Mouse (Mus musculus): ENCODE measurements around the gene Gas8. TPM values are rescaled to one million over a fixed set of nuclear protein-coding genes. Genes with fewer than 3 reads are reported as not detected.
"Not testable (repeated sequence)": the region's sequence is repeated elsewhere in the genome, so short reads cannot be mapped to it uniquely, and the experiment has no call there.

The Gas8 gene
- polyA plus RNA-seq, 1 experiment: 25.6 TPM

DNA sequence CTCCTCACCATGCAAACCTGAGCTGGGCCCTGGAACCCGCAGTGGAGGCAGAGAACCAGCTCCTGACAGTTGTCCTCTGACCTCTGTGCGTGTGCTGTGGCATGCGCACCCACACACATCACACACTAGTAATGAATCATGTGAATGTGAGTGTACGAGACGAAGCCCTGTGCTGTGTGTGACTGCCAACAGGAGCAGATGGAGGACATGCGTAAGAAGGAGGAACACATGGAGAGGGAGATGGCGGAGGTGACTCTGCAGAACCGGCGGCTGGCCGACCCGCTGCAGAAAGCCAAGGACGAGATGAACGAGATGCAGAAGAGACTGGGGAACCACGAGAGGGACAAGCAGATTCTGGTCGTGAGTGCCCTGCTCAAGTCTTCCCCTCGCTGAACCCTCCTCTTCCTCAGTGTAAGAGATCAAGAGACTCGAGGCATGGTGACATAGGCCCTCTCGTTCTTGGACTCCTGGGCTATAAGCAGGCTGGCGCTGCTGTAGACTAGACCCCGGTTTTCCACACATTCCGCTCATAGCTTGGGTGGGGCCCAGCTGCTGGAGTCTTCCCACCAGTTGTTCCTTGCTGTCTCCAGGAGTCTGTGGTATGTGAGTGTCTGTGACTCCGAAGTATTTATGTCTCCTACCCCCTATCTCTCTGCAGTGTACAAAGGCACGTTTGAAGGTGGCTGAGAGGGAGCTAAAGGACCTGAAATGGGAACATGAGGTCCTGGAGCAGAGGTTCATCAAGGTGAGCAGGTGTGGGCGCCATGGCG is 9.3 kb downstream of the Gas8 start:
- H3K4me2 ChIP-seq (ENCODE audit: low read depth): peak overlapping the region; percentile 18
- H3ac ChIP-seq (ENCODE audit: control insufficient read depth, insufficient read length): no peak overlapping the region

GRCm38 (mm10) chr8:123536242-123536989 is 17.8 kb downstream of the Gas8 start:
- Histone ChIP-seq H3K79me2 (ENCODE audit: control insufficient read depth, insufficient read depth) (no peaks in the 10 kb centered on the region), H3K36me3 (ENCODE audit: control insufficient read depth, insufficient read depth) (no peaks in the 10 kb centered on the region), H3K27me3 (ENCODE audit: control insufficient read depth, insufficient read depth, insufficient read length) (no peaks in the 10 kb centered on the region), H3K4me3 (no peak overlapping the region), H3ac (ENCODE audit: control insufficient read depth, insufficient read length) (no peak overlapping the region), H3K4me2 (ENCODE audit: low read depth) (no peak overlapping the region)
- no peak for TF ChIP-seq MYOD1 (IDR thresholded peaks at IDR 0.05; ENCODE audit: control insufficient read depth in 1 of 3, insufficient read length in 2 of 3, low read depth in 2 of 3)

More for the DNA sequence above, 9.3 kb downstream of the Gas8 start:
- Histone ChIP-seq H3K27me3 (ENCODE audit: control insufficient read depth, insufficient read depth, insufficient read length) (no peaks in the 10 kb centered on the region), H3K36me3 (ENCODE audit: control insufficient read depth, insufficient read depth) (peaks cover 29% of the 10 kb centered on the region), H3K4me3 (no peak overlapping the region), H3K79me2 (ENCODE audit: control insufficient read depth, insufficient read depth) (no peaks in the 10 kb centered on the region)
- TF ChIP-seq POLR2A (IDR thresholded peaks at IDR 0.05; ENCODE audit: insufficient read length, low read depth) (no peak), SRF (IDR thresholded peaks at IDR 0.05; ENCODE audit: control insufficient read depth, insufficient read length, low read depth) (no peak), POLR2AphosphoS2 (IDR thresholded peaks at IDR 0.05; ENCODE audit: insufficient read length, low read depth) (no peak), MYOD1 (IDR thresholded peaks at IDR 0.05; ENCODE audit: control insufficient read depth in 1 of 3, insufficient read length in 2 of 3, low read depth in 2 of 3) (peak in 2 of 3 experiments; percentile 58 to 78), CEBPB (IDR thresholded peaks at IDR 0.05; ENCODE audit: insufficient read depth, poor library complexity, severe bottlenecking) (no peak), TCF3 (IDR thresholded peaks at IDR 0.05; ENCODE audit: insufficient read length, low read depth) (peak; percentile 19), REST (IDR thresholded peaks at IDR 0.05; ENCODE audit: insufficient read depth, insufficient read length) (no peak), MAX (IDR thresholded peaks at IDR 0.05; ENCODE audit: low read depth) (no peak), E2F4 (IDR thresholded peaks at IDR 0.05; ENCODE audit: insufficient read depth) (no peak), MYOG (IDR thresholded peaks at IDR 0.05; ENCODE audit: control insufficient read depth in 1 of 3, insufficient read depth in 1 of 3, insufficient read length in 2 of 3, low read depth in 2 of 3) (peak in 2 of 3 experiments; percentile 19 to 88), USF1 (IDR thresholded peaks at IDR 0.05; ENCODE audit: low read depth) (no peak), TCF12 (IDR thresholded peaks at IDR 0.05; ENCODE audit: insufficient read depth, poor library complexity, severe bottlenecking) (peak; percentile 41)

DNA sequence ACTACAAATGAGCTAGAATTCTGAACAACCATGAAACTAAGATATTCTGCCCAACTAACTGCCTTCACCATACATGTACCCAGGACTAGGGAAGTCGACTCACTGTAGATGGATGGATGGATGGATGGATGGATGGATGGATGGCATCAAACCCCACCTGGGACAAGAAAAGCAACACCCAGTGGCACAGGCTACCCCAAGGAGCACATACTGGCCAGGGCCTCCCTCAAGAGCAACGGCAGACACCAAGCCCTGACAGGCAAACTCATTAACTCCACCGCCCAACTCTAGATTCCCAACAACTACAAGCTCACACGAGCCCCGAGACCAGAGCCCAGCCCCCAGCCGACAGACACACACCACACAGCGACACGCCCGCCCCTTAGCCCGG is 18.4 kb downstream of the Gas8 start:
- Histone ChIP-seq H3K4me2 (ENCODE audit: low read depth) (no peak overlapping the region), H3K36me3 (ENCODE audit: control insufficient read depth, insufficient read depth) (no peaks in the 10 kb centered on the region), H3ac (ENCODE audit: control insufficient read depth, insufficient read length) (no peak overlapping the region), H3K79me2 (ENCODE audit: control insufficient read depth, insufficient read depth) (no peaks in the 10 kb centered on the region), H3K27me3 (ENCODE audit: control insufficient read depth, insufficient read depth, insufficient read length) (no peaks in the 10 kb centered on the region), H3K4me3 (no peak overlapping the region)
- no peak for TF ChIP-seq MAX (IDR thresholded peaks at IDR 0.05; ENCODE audit: low read depth)
- no peak for TF ChIP-seq REST (IDR thresholded peaks at IDR 0.05; ENCODE audit: insufficient read depth, insufficient read length)
- TF ChIP-seq CEBPB (IDR thresholded peaks at IDR 0.05; ENCODE audit: insufficient read depth, poor library complexity, severe bottlenecking): no peak
- TF ChIP-seq MYOD1 (IDR thresholded peaks at IDR 0.05; ENCODE audit: control insufficient read depth in 1 of 3, insufficient read length in 2 of 3, low read depth in 2 of 3): no peak
- TF ChIP-seq POLR2A (IDR thresholded peaks at IDR 0.05; ENCODE audit: insufficient read length, low read depth): no peak

DNA sequence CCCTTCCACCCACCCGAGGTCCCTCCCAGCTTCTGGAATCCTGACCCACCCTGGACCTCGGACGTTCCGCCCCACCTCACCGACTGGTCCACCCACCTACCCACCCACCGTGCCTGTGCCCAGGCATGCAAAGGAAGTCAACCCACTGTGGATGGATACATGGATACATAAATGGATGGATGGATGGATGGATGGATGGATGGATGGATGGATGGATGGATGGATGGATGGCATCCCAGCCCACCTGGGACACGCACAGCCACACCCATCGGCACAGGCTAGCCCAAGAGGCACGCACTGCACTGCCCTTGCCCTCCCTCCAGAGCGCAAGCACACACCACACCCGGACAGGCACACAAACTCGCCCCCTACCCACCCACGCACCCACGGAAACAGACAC is 19.0 kb downstream of the Gas8 start:
- not testable (repeated sequence) for H3K36me3 ChIP-seq (ENCODE audit: control insufficient read depth, insufficient read depth); H3K79me2 ChIP-seq (ENCODE audit: control insufficient read depth, insufficient read depth)

DNA sequence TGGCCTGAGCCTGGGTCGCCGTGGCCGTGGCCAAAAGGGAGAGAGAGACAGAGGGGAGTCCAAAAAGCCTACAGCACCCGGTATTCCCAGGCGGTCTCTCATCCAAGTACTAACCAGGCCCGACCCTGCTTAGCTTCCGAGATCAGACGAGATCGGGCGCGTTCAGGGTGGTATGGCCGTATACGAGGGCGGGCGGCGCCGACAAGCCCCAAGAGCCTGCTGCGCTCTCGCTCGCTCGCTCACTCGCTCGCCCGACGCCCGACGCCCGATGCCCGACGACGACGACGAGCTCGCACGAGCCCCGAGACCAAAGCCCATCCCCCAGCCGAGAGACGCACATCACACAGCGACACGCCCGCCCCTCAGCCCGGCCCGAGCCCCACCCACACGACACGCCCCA is 45.6 kb downstream of the Gas8 start:
- not testable (repeated sequence) for H3ac ChIP-seq (ENCODE audit: control insufficient read depth, insufficient read length); H3K79me2 ChIP-seq (ENCODE audit: control insufficient read depth, insufficient read depth); H3K27me3 ChIP-seq (ENCODE audit: control insufficient read depth, insufficient read depth, insufficient read length); H3K4me3 ChIP-seq; H3K4me2 ChIP-seq (ENCODE audit: low read depth); H3K36me3 ChIP-seq (ENCODE audit: control insufficient read depth, insufficient read depth)

More for the DNA sequence above, 19.0 kb downstream of the Gas8 start:
- H3K27me3 ChIP-seq (ENCODE audit: control insufficient read depth, insufficient read depth, insufficient read length); H3K4me3 ChIP-seq; H3ac ChIP-seq (ENCODE audit: control insufficient read depth, insufficient read length); H3K4me2 ChIP-seq (ENCODE audit: low read depth): not testable (repeated sequence)

GRCm38 (mm10) chr8:123575386-123575785 is 56.8 kb downstream of the Gas8 start:
- not testable (repeated sequence) for H3K4me3 ChIP-seq; H3K27me3 ChIP-seq (ENCODE audit: control insufficient read depth, insufficient read depth, insufficient read length); H3K36me3 ChIP-seq (ENCODE audit: control insufficient read depth, insufficient read depth); H3K4me2 ChIP-seq (ENCODE audit: low read depth); H3ac ChIP-seq (ENCODE audit: control insufficient read depth, insufficient read length); H3K79me2 ChIP-seq (ENCODE audit: control insufficient read depth, insufficient read depth)

Other genes with a start within 250 kb of the Gas8 start
- 4.0 TPM for gene Fanca, start 200.3 kb upstream of the Gas8 start, polyA plus RNA-seq (2012; fragmentation: generic; extraction: Trizol)
- 6.8 TPM for gene Spire2, start 186.1 kb upstream of the Gas8 start, polyA plus RNA-seq (2012; fragmentation: generic; extraction: Trizol)
- gene Tcf25, start 145.1 kb upstream of the Gas8 start, polyA plus RNA-seq (2012; fragmentation: generic; extraction: Trizol): 177 TPM
- 0.02 TPM for gene Mc1r, start 111.7 kb upstream of the Gas8 start, polyA plus RNA-seq (2012; fragmentation: generic; extraction: Trizol)
- gene Tubb3, start 107.4 kb upstream of the Gas8 start, polyA plus RNA-seq (2012; fragmentation: generic; extraction: Trizol): 85.5 TPM
- 19.6 TPM for gene Def8, start 95.3 kb upstream of the Gas8 start, polyA plus RNA-seq (2012; fragmentation: generic; extraction: Trizol)
- gene Afg3l1, start 40.9 kb upstream of the Gas8 start, polyA plus RNA-seq (2012; fragmentation: generic; extraction: Trizol): 35.0 TPM
- 14.2 TPM for gene Dbndd1, start 3.4 kb upstream of the Gas8 start, polyA plus RNA-seq (2012; fragmentation: generic; extraction: Trizol)
- 11.8 TPM for gene Rhou, start 135.1 kb downstream of the Gas8 start, polyA plus RNA-seq (2012; fragmentation: generic; extraction: Trizol)

Data from myocyte (in vitro differentiated cells).